Mouse (Mus musculus): ENCODE measurements around the gene Rpusd1. TPM values are rescaled to one million over a fixed set of nuclear protein-coding genes. Genes with fewer than 3 reads are reported as not detected.

Rpusd1 gene
- total and polyA plus RNA-seq, 3 experiments, result 5.6 to 13.8 (median 5.8) TPM

DNA sequence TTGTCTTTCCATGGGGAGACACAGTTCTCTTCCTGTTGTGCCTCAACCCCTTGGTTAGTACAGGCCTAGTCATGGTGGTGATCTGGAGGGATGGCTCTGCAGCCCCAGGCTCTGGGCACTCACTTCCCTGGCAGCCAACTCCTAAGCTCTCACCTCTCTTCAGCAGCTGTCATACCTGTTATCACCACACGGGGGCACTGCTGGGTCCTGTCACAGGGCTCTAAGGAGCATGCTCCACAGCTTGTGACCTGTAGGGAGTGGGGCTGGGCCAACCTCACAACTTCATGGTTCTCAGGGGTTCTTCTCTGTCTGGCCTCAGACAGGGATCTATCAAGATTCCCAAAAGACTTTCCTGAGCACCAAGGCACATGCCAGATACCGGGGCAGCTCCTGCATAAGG is 4.6 kb downstream of the Rpusd1 start:
- Histone ChIP-seq H3K79me2 (replicated peaks; ENCODE audit: control insufficient read depth, extremely low read depth, insufficient read depth, poor library complexity, severe bottlenecking) (no peaks in the 10 kb centered on the region; the same call in 1 of the 2 replicates), H3K4me1 (ENCODE audit: control insufficient read depth in 1 of 2, insufficient read depth in 2 of 2) (peaks cover 9 to 12% of the 10 kb centered on the region in 2 experiments), H3K27me3 (replicated peaks) (peaks cover 21% of the 10 kb centered on the region), H3K4me2 (ENCODE audit: insufficient read depth, low read depth, poor library complexity, severe bottlenecking) (no peak overlapping the region), H3K36me3 (replicated peaks in 1 of 2; ENCODE audit: control insufficient read depth in 1 of 2, insufficient read depth in 1 of 2, low read length in 1 of 2) (peaks cover 8 to 36% of the 10 kb centered on the region in 2 experiments), H3K27ac (ENCODE audit: insufficient read depth, low read depth) (no peak overlapping the region), H3K9ac (ENCODE audit: insufficient read depth, low read depth) (no peak overlapping the region), H3K4me3 (replicated peaks in 1 of 3; ENCODE audit: low read depth in 2 of 3, low read length in 2 of 3, poor library complexity in 1 of 3) (no peak overlapping the region), H3K9me3 (replicated peaks; ENCODE audit: low read length) (no peaks in the 10 kb centered on the region)
- dilution Hi-C loops (cut with MboI; ENCODE audit: extremely low pct_ligation_motif_present, extremely low pct_unique_long_range_greater_than_20kb, low sequenced_read_pairs), result no loop called here
- in situ Hi-C loops (cut with MboI; ENCODE audit: low pct_ligation_motif_present, low pct_unique_long_range_greater_than_20kb, low sequenced_read_pairs), result loop anchor here (10.0 kb wide), 1 partner anchor 63 kb away; the partner anchor contains the start of genes AC134908.4, Fam173a and Metrn
- TF ChIP-seq SMC3 (IDR thresholded peaks at IDR 0.05; ENCODE audit: low read depth, low read length), result peak; percentile 79
- TF ChIP-seq MXI1 (IDR thresholded peaks at IDR 0.05; ENCODE audit: low read depth, low read length), result peak; percentile 31; the same call in 1 of the 2 replicates
- peak; percentile 50 for TF ChIP-seq RAD21 (IDR thresholded peaks at IDR 0.05; ENCODE audit: low read depth, low read length)
- no peak for TF ChIP-seq ZMIZ1 (IDR thresholded peaks at IDR 0.05; ENCODE audit: low read depth, low read length)
- TF ChIP-seq SIN3A (IDR thresholded peaks at IDR 0.05; ENCODE audit: low read length), result no peak
- no peak for TF ChIP-seq ZKSCAN1 (IDR thresholded peaks at IDR 0.05; ENCODE audit: borderline replicate concordance, low read depth, low read length)
- TF ChIP-seq USF2 (conservative IDR thresholded peaks at IDR 0.05; ENCODE audit: low read depth, low read length), result no peak
- no peak for TF ChIP-seq POLR2A (IDR thresholded peaks at IDR 0.05; ENCODE audit: low read depth, low read length)
- no peak for TF ChIP-seq ELF1 (IDR thresholded peaks at IDR 0.05; ENCODE audit: low read depth, low read length)
- TF ChIP-seq NRF1 (IDR thresholded peaks at IDR 0.05; ENCODE audit: low read depth, low read length), result peak; percentile 82
- no peak for TF ChIP-seq HCFC1 (IDR thresholded peaks at IDR 0.05; ENCODE audit: low read depth, low read length)
- TF ChIP-seq JUN (IDR thresholded peaks at IDR 0.05; ENCODE audit: insufficient read depth, low read depth, low read length), result no peak
- TF ChIP-seq CTCF (conservative IDR thresholded peaks at IDR 0.05 in 1 of 2, IDR thresholded peaks at IDR 0.05 in 1 of 2; ENCODE audit: low read depth in 2 of 2, low read length in 2 of 2), result peak; percentile 83 to 85
- TF ChIP-seq MAX (IDR thresholded peaks at IDR 0.05; ENCODE audit: low read length), result 0 out of 2 replicates have a peak, but pooled peaks have one; percentile 23
- TF ChIP-seq TCF12 (IDR thresholded peaks at IDR 0.05; ENCODE audit: low read depth, low read length), result no peak
- TF ChIP-seq IRF4 (IDR thresholded peaks at IDR 0.05; ENCODE audit: low read depth, low read length), result no peak
- TF ChIP-seq TBP (conservative IDR thresholded peaks at IDR 0.05; ENCODE audit: low read depth, low read length), result no peak
- TF ChIP-seq GABPA (IDR thresholded peaks at IDR 0.05; ENCODE audit: insufficient replicate concordance, low read depth, low read length), result no peak
- TF ChIP-seq MAZ (IDR thresholded peaks at IDR 0.05; ENCODE audit: low read depth, low read length), result no peak
- TF ChIP-seq NELFE (IDR thresholded peaks at IDR 0.05; ENCODE audit: low read depth, low read length), result no peak
- TF ChIP-seq MAFK (IDR thresholded peaks at IDR 0.05; ENCODE audit: insufficient replicate concordance, low read length), result no peak
- TF ChIP-seq MEF2A (IDR thresholded peaks at IDR 0.05; ENCODE audit: borderline replicate concordance, low read depth, low read length), result no peak
- TF ChIP-seq EP300 (IDR thresholded peaks at IDR 0.05; ENCODE audit: low read length), result no peak
- TF ChIP-seq E2F4 (IDR thresholded peaks at IDR 0.05; ENCODE audit: insufficient replicate concordance, low read depth, low read length), result no peak
- DNase-seq (ENCODE audit: extremely low read depth), result peak; percentile 89

All from CH12.LX (cell line).